Mouse (Mus musculus) mouse embryonic stem cell (cell line): ENCODE results near the gene Slc5a6.
"Not testable (repeated sequence)": the region's sequence is repeated elsewhere in the genome, so short reads cannot be mapped to it uniquely, and the experiment has no call there.

Source experiments
- in situ Hi-C, 2 experiments: fragments of 300-500 bp; cut with MboI; formaldehyde crosslinking; loops; 1 replicate in 1 of 2; 3 replicates in 1 of 2; pipeline ENCODE4 v1.14.3; 2019 to 2020; ENCODE audit warnings: low sequenced_read_pairs in 2 of 2, low pct_unique_long_range_greater_than_20kb in 1 of 2, mixed read lengths in 1 of 2; ENCODE audit not compliant: unreplicated experiment in 1 of 2

The Slc5a6 gene

DNA sequence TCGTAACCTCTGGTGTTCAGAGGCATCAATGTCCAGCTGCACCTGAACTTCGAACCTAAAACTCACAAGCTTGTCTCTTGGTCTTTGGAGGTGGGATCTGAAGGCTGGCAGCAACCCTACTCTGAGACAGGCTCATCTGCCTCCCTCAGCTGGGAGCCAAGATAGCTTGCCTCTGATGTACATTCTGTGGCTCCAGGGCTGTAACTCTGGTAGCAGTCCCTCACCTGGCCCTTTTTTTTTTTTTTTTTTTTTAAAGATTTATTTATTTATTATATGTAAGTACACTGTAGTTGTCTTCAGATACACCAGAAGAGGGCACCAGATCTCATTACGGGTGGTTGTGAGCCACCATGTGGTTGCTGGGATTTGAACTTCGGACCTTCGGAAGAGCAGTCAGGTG lies 26.9 kb downstream of the Slc5a6 start:
- in situ Hi-C loops, result not testable (repeated sequence)

DNA sequence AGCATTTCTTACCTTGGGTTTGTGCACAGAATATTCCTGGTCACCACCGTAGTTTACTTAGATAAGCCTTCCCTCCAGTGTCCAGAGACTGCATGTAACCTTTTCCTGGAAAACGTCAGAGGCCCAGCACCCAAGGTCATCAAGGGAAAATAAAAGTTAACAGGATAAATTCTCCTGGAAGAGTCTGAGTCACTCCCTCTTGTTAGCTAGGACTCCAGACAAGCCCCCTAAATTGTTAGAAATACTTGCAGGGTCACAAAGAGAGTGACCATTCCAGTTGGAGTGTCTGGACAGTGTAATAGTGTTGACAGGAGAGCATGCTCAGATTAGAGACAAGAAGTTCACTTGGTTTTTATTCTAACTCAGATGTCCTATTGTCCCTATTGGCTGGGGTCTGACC lies 32.8 kb downstream of the Slc5a6 start:
- in situ Hi-C loops, result no loop called here

DNA sequence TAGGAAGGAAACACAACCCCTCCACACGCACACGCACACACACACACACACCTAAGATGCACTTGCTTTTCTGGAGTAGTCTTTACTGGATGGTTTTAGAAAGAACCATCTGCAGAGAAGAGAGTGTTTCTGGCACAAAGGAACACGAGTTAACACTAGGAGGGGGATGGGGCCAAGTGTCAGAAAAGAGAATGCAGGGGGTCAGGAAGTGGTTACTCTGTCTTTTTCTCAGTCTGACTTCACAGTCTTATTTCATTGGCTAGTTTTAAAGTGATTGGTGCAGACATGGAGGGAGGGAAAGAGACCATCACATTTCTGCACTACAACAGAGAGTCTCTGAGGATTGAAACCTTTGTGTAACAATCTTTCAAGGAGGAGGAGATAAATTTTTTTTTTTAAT lies 36.0 kb downstream of the Slc5a6 start:
- in situ Hi-C loops, result no loop called here

GRCm38 (mm10) chr5:31004184-31004583 lies 44.5 kb downstream of the Slc5a6 start:
- in situ Hi-C loops, result loop anchor here in 1 of 2 experiments (10.0 kb wide), 1 partner anchor 199 kb away; no protein-coding TSS in a partner anchor

- in situ Hi-C loops, result loop anchor here in 1 of 2 experiments (10.0 kb wide), 1 partner anchor 197 kb away; no protein-coding TSS in a partner anchor
These were observed 47.2 kb downstream of the Slc5a6 start for GRCm38 (mm10) chr5:31001560-31001959.

DNA sequence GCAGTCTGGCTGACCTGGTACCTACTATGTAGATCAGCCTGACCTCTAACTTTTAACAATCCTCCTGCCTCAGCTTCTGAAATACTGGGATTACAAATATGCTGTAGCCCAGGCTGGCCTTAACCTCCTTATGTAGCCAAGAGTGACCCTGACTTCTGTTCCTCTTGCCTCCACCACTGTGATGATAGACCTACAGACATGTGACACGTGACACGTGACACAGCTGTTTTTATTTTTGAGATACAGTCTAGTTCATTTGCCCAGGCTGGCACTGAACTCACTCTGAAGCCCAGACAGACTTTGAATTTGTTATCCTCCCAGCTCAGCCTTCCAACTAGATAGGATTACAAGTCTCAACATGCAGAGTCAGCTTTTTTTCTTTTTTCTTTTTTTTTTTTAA lies 47.7 kb downstream of the Slc5a6 start:
- in situ Hi-C loops, result loop anchor here in 1 of 2 experiments (10.0 kb wide), 1 partner anchor 196 kb away; no protein-coding TSS in a partner anchor

DNA sequence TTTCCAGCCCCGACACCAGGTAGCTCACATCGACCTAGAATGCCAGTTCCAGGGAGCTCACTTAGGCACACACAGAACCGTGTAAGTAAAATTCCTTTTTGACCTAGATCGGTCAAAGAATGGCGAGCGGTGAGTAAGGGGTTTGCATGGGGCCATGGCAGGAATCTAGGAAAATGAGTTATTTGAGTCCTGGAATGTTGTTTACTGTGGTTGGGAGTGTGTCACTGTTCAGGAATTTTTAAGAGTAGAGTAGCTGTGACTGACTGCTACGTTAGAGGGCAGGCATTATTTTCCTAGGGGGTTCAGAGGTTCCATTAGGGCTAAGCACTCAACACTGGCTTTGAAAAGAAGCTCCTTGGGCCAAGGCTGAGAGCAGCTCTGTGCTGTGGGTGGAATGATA lies 48.6 kb downstream of the Slc5a6 start:
- in situ Hi-C loops, result loop anchor here in 1 of 2 experiments (10.0 kb wide), 1 partner anchor 195 kb away; no protein-coding TSS in a partner anchor

- in situ Hi-C loops, result no loop called here
These were observed 49.4 kb downstream of the Slc5a6 start for GRCm38 (mm10) chr5:30999324-30999723.

DNA sequence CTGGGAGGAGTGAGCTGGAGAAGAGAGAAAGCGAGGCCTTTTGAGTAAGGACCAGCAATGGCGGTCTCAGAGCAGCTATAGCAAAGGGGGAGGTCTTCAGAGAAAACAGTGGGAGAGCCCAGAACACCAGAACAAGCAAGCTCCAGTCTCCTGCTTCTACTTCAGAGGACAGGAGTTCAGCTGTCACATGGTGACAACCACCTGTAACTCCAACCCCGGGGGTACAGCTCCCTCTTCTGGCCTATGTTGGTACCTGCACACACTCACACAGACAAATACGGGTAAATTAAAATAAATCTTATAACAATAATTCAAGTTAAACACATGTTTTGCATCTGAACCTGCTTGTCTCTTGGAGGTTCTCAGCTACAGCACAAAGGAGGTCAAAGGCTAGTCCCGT lies 50.4 kb downstream of the Slc5a6 start:
- in situ Hi-C loops, result no loop called here

DNA sequence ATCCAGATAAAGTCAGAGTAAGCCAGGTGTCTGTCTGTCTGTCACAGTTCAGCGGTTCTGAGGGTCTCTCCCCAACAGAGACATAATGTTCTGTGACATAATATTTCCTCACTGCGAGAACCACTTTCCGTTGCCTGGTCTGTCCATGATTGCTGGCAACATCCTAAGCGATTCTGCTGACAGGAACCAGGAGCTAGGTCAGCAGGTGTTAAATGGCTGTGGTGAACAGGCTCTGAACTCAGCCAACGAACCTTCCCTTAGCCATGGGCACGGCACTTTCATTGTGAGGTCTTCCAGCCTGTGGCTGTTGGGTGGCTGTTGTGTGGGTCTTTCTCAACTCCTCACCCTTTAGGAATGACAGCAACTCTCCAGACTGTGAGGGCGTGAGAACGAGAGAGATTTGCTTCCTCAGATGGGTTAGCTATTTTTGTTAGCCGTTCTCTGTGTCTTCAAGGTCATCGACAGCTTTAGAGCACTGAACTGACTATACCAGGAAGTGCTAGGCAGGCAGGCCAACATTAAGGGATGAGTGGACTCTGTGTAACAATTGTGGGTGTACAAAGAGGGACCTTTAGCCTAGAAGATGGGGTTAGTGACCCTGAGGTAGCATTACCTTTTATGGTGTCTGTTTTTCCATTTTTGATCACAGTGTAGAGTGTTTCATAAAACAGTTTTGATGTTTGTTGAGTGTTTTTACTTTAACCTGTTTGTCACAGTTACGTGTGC lies 53.7 kb downstream of the Slc5a6 start:
- in situ Hi-C loops, result no loop called here

DNA sequence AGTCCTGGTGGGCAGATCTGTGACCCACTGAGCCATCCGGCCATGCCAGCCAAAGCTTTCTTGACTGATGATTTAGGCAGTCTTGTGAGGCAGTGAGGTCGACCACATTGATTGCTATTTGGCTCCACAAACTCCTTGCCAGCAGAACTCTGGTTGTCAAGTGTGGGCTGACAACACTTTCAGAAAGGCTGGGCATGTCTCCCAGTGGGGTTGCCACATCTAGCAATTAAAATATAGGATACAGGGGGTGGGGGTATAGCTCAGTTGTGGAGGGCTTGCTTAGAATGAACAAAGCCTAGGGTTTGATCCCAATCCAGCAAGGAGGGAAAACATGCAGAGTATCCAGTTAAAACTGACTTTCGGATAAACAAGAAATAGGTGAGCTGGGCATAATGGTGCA lies 54.6 kb downstream of the Slc5a6 start:
- in situ Hi-C loops, result no loop called here

DNA sequence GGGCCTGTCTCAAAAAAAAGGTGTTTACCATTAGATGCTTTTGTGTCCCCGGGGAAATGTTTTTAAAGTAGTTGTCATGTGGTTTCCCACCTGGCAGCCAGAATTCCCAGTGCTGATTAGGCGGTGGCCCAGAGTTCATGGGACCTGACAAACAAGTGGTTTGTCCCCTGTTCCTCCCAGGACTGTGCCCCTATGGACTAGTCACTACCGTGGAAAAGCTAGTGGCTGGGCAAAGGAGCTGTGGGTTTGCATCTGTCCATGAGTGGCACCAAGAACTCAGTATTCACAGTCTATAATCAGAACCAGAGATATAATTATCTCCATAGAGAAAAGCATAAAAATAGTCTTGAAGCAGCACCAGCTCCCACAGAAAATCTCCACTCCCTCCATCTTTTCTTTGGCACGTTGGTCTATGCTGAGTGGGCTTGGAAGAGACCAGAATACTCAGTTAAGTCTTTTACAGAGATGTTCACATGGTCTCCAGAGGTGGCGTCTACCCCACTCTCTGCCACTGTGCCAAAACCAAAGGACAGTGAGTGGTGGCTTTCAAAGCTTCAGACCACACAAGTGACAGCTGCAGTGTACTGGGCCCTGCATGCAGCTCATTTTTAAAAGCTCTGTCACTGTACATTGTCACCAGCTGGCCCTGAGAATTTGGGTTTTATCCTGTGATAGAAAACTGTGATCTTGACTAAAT lies 55.6 kb downstream of the Slc5a6 start:
- in situ Hi-C loops, result no loop called here
